Mouse (Mus musculus) heart, postnatal 0 days (tissue): Measurements from ENCODE around the gene Mxi1. TPM values are rescaled to one million over a fixed set of nuclear protein-coding genes. Genes with fewer than 3 reads are reported as not detected.
A peak's percentile ranks its signal among the peaks of the same experiment; 100 is the strongest.

Experiments used
- ATAC-seq: fragments of 200-750 bp; cut with Nextera tagmentation; 2 replicates; pipeline ENCODE4 v1.8.0; 2017; ENCODE audit warnings: low read depth, moderate number of reproducible peaks, moderate library complexity; ENCODE audit not compliant: insufficient read depth
- DNase-seq: peaks from one replicate; pipeline ENCODE4 v3.0.0-alpha.2; 2016; ENCODE audit warnings: low spot score
- H3K27ac ChIP-seq: fragments of 300-500 bp; sonication (generic); 2 replicates; pipeline ENCODE4 v1.5.1; 2014; ENCODE audit warnings: low read depth, mild to moderate bottlenecking
- H3K27me3 ChIP-seq: fragments of 300-500 bp; sonication (generic); 2 replicates; pipeline ENCODE4 v1.6.1; 2014; ENCODE audit warnings: low read length, mixed read lengths; ENCODE audit not compliant: control insufficient read depth, insufficient read depth
- H3K36me3 ChIP-seq: fragments of 300-500 bp; sonication (generic); replicated peaks from 2 replicates; pipeline ENCODE4 v1.6.1; 2014; ENCODE audit warnings: low read length, mixed read lengths; ENCODE audit not compliant: control insufficient read depth, insufficient read depth
- H3K4me1 ChIP-seq: fragments of 300-500 bp; sonication (generic); 2 replicates; pipeline ENCODE4 v1.6.1; 2014; ENCODE audit warnings: antibody characterized with exemption; ENCODE audit not compliant: control insufficient read depth, insufficient read depth
- H3K4me2 ChIP-seq: fragments of 300-500 bp; sonication (generic); 2 replicates; pipeline ENCODE4 v1.6.1; 2014; ENCODE audit warnings: low read depth, mild to moderate bottlenecking, low read length, moderate library complexity
- H3K4me3 ChIP-seq: fragments of 300-500 bp; sonication (generic); 2 replicates; pipeline ENCODE4 v1.5.1; 2014; ENCODE audit warnings: low read depth, low read length
- H3K9ac ChIP-seq: fragments of 300-500 bp; sonication (generic); replicated peaks from 2 replicates; pipeline ENCODE4 v1.6.1; 2014; ENCODE audit warnings: low read depth, low read length, mixed read lengths
- H3K9me3 ChIP-seq: fragments of 300-500 bp; sonication (generic); replicated peaks from 2 replicates; pipeline ENCODE4 v1.6.1; 2016; ENCODE audit warnings: low read length; ENCODE audit not compliant: control insufficient read depth
- CTCF ChIP-seq: IDR thresholded peaks from 2 replicates; pipeline ENCODE4 v1.5.1; 2016; ENCODE audit warnings: antibody characterized with exemption, control low read depth, low read depth
- EP300 ChIP-seq: IDR thresholded peaks from 2 replicates; pipeline ENCODE4 v1.6.1; 2016; ENCODE audit warnings: antibody characterized with exemption, low read depth
- WGBS: fragments of 180-500 bp; shearing (Covaris S2); extraction: QIAGEN DNeasy Blood & Tissue Kit; methylation state at CpG from one replicate; pipeline ENCODE4 v1.1.7; 2014; 5-methylcytosine and 5-hydroxymethylcytosine counted together
- polyA plus RNA-seq: library from polyadenylated mRNA; unstranded; fragments of >200 nt; fragmentation: Nextera tagmentation; extraction: Ambion mirVana; gene quantifications from 2 replicates; pipeline ENCODE4 v1.2.1, GENCODE M21; 2015
- total RNA-seq: library from RNA; depleted of rRNA; stranded (reverse); fragments of >200 nt; gene quantifications from 2 replicates; pipeline ENCODE4 v1.2.3, GENCODE M21; 2014; ENCODE audit warnings: low replicate concordance

Gene Mxi1
- total and polyA plus RNA-seq, 2 experiments from 2014 or later, result 31.2 to 32.1 TPM

DNA sequence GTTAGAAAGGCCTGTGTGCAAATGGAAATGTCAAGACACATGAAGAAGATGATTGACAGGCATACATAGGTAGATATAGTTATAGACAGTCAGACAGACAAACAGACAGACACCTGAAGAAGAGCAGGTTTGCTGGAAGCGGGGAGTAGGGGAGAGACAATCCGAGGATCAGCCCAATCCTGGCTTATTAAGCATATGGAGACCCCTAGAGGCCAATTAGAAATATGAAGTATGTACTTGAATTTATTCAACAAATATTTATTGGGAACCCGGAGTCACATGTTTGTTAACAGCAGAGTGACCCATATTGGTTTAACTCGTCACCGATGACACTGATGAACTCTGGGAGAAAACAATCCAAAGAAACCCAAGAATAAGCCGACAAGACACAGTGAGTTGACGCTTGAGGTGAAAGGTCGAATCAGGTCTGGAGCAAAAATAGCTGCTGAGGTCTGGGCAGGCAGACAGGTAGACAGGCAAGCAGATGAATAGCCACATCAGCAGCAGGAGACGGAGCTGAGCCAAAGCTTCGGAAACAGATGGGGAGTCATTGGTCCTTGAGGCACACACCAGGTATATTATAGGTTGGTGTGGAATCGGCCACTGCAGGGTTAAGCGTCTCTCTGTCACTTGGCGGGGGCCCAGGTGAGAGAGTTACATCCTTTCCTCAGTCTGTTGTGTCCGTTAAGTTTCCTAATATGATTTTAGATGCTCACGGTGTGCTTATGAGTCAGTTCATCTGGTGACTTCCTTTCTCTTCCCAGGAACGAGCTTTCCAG lies 90.2 kb downstream of the Mxi1 start:
- Histone ChIP-seq H3K4me3 (no peak overlapping the region), H3K9me3 (no peaks in the 10 kb centered on the region), H3K36me3 (no peaks in the 10 kb centered on the region), H3K27ac (no peak overlapping the region), H3K4me1 (no peaks in the 10 kb centered on the region), H3K27me3 (no peaks in the 10 kb centered on the region), H3K4me2 (no peak overlapping the region), H3K9ac (no peak overlapping the region)
- no peak for ATAC-seq
- no peak for DNase-seq
- 74% methylated on average over 16 of the region's 16 CpGs for WGBS
- TF ChIP-seq CTCF (0 out of 2 replicates have a peak, but pooled peaks have one; percentile 8), EP300 (no peak)

DNA sequence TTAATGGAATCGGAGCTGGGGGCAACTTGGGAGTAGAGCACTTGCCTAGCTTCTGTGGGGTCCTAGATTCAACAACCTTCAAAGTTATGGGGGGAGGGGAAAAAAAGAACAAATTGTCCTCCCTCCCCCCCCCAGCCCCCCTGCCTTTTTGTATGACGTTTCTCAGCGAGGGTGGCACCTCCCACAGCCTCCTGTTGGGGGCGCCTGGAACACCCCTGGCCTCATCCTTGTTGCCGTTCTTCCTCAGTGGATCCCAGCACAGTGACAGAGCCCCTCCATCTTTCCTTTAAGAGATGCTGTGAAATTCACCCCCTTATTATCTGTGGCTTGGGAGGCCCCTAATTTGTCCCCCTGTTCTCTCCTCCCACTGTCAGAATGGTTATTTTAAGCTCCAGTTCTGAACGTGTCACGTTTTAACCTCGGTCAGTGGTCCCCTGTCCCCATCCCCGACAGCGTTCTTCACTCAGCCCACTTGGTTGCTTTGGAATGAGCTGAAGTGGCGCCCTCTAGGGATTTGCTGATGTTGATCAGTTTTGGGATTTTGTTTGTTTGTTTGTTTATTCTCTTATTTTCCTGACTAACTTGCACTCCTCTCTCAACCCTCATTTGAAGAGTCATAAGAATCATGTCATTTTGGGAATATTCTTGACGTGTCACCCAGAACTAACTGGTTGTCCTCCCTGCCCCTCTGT lies 92.6 kb downstream of the Mxi1 start:
- H3K9ac ChIP-seq, result no peak overlapping the region
- no peak overlapping the region for H3K4me2 ChIP-seq
- H3K27me3 ChIP-seq, result no peaks in the 10 kb centered on the region
- no peaks in the 10 kb centered on the region for H3K36me3 ChIP-seq
- H3K27ac ChIP-seq, result no peak overlapping the region
- ATAC-seq, result no peak
- no peaks in the 10 kb centered on the region for H3K4me1 ChIP-seq
- 48% methylated on average over 12 of the region's 12 CpGs for WGBS
- no peak overlapping the region for H3K4me3 ChIP-seq
- no peaks in the 10 kb centered on the region for H3K9me3 ChIP-seq
- TF ChIP-seq CTCF (no peak), EP300 (no peak)
- DNase-seq, result no peak

DNA sequence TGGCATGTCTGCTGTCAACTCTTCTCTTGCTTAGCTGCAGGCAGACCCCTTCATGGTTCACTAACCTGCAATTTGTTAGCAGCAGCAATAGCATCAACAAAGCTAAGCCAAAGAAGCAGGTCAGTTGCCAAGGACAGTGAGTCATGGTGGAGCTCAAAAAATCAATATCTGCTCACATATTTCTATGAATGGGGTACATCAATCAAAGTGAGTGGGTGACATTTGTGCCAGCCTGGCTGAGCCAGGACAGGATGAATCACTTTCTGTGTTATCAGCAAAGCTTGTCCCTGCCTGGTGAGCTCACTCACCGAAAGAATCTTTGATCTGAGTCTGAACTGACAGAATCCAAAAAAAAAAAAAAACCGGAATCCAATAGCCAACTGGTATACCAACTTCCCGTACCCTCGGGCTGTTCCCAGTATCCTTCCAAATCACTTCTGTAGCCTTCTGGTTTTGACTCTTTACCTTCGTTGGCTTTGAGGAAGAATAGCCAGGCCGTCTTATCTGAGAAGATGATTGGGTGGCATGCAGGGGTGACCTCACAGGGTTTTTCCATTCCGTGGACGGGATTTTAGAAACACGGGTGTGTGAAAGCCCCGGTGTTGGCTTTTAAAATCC lies 94.0 kb downstream of the Mxi1 start:
- Histone ChIP-seq H3K27me3 (no peaks in the 10 kb centered on the region), H3K9ac (no peak overlapping the region), H3K4me3 (no peak overlapping the region), H3K4me1 (no peaks in the 10 kb centered on the region), H3K27ac (no peak overlapping the region), H3K4me2 (no peak overlapping the region), H3K36me3 (no peaks in the 10 kb centered on the region), H3K9me3 (no peaks in the 10 kb centered on the region)
- DNase-seq (no peak), ATAC-seq (no peak)
- TF ChIP-seq EP300 (no peak), CTCF (no peak)
- 71% methylated on average over 10 of the region's 10 CpGs for WGBS

DNA sequence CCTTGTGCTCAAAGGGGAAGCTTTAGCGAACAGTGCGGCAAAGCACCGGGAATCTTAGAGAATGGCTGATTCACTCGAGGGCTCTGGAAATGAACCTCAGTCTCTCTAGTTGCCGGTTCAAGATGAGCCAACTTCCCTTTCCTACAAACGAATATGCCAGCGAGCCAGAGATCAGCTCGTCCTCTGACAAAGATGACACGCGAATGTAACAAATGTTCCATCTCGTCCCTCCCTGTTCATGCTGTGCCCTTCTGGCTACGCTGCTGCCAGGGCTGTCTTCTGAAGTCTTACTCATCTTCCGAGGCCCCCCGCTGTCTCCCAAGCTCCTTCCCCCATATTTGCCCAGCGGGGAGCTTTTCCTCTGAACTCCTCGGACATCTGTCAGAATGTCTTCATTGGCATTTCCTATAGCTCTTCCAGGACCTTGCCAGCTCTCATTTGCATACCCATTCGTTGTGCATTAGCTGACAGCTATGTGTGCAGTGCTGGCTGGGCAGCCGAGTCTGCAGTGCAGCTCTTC lies 94.6 kb downstream of the Mxi1 start:
- DNase-seq (no peak), ATAC-seq (no peak)
- Histone ChIP-seq H3K4me1 (peaks cover 2% of the 10 kb centered on the region; the same call in 1 of the 2 replicates), H3K36me3 (no peaks in the 10 kb centered on the region), H3K27ac (no peak overlapping the region), H3K4me2 (no peak overlapping the region), H3K27me3 (no peaks in the 10 kb centered on the region), H3K4me3 (no peak overlapping the region), H3K9ac (no peak overlapping the region), H3K9me3 (no peaks in the 10 kb centered on the region)
- TF ChIP-seq EP300, result no peak
- no peak for TF ChIP-seq CTCF
- WGBS, result 76% methylated on average over 18 of the region's 18 CpGs

DNA sequence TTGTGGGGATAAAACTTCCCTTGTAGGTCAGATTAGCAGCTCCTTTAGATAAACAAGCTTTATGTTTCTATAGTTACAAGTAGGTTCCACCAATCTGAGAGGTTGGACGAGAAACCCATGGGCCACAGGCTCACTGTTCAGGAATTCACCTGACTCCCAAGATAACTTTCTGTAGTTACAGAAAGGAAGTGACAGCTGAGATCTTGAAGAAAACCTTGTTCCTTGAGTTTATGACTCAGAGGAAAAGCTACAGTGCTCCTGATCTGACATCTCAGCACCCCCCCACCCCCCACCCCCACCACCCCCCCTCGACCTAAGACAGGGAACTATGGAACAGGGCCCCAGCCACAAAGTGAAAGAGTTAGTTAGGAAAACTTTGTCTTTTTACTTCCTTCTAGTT lies 95.5 kb downstream of the Mxi1 start:
- ATAC-seq (no peak), DNase-seq (no peak)
- Histone ChIP-seq H3K36me3 (no peaks in the 10 kb centered on the region), H3K4me3 (no peak overlapping the region), H3K4me2 (no peak overlapping the region), H3K9ac (no peak overlapping the region), H3K27me3 (no peaks in the 10 kb centered on the region), H3K27ac (no peak overlapping the region), H3K4me1 (peaks cover 9% of the 10 kb centered on the region; the same call in 1 of the 2 replicates), H3K9me3 (no peaks in the 10 kb centered on the region)
- TF ChIP-seq EP300, result no peak
- no peak for TF ChIP-seq CTCF
- 33% methylated on average over 2 of the region's 2 CpGs for WGBS
